Mouse (Mus musculus): ENCODE data around the gene Cblc. TPM values are rescaled to one million over a fixed set of nuclear protein-coding genes. Genes with fewer than 3 reads are reported as not detected.
A peak's percentile ranks its signal among the peaks of the same experiment; 100 is the strongest.

Gene Cblc
- polyA plus RNA-seq, 1 experiment = not detected

GRCm38 (mm10) chr7:19769434-19770374, 26.9 kb downstream of the Cblc start:
- TF ChIP-seq CTCF (IDR thresholded peaks at IDR 0.05; ENCODE audit: low read depth, low read length) (no peak), POLR2A (IDR thresholded peaks at IDR 0.05; ENCODE audit: borderline replicate concordance, low read depth, low read length) (no peak)
- Histone ChIP-seq H3K27ac (ENCODE audit: insufficient read depth, low read depth, low read length) (no peak overlapping the region), H3K4me3 (ENCODE audit: insufficient read depth, low read length) (peak overlapping the region; percentile 35), H3K4me1 (ENCODE audit: control insufficient read depth, insufficient read depth, low read length) (peaks cover 7% of the 10 kb centered on the region; the same call in 1 of the 2 replicates)

DNA sequence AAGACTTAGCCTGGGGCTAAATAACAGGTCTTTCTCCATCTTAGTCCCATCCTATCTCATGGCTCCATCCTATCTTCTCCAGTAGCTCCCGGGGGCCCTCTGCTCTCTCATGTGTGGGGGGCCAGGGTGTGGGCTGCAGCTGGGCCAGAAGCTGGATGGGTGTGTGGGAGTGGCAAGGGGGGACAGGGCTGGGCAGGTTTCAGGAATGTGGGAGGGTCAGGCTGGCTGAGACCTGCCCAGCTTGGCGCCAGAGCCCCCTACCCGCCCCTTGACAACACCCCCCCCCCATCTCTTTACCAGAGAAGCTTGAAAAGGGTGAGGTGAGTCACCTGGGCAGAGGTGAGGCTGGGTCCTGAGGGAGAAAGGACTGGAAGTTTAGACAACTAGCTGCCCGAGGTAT, 27.6 kb downstream of the Cblc start:
- Histone ChIP-seq H3K27ac (ENCODE audit: insufficient read depth, low read depth, low read length) (no peak overlapping the region), H3K4me3 (ENCODE audit: insufficient read depth, low read length) (no peak overlapping the region), H3K4me1 (ENCODE audit: control insufficient read depth, insufficient read depth, low read length) (peaks cover 13% of the 10 kb centered on the region)
- TF ChIP-seq POLR2A (IDR thresholded peaks at IDR 0.05; ENCODE audit: borderline replicate concordance, low read depth, low read length) (no peak), CTCF (IDR thresholded peaks at IDR 0.05; ENCODE audit: low read depth, low read length) (no peak)

GRCm38 (mm10) chr7:19768251-19768650, 28.4 kb downstream of the Cblc start:
- TF ChIP-seq CTCF (IDR thresholded peaks at IDR 0.05; ENCODE audit: low read depth, low read length) (no peak), POLR2A (IDR thresholded peaks at IDR 0.05; ENCODE audit: borderline replicate concordance, low read depth, low read length) (no peak)
- peaks cover 14% of the 10 kb centered on the region for H3K4me1 ChIP-seq (ENCODE audit: control insufficient read depth, insufficient read depth, low read length)
- no peak overlapping the region for H3K27ac ChIP-seq (ENCODE audit: insufficient read depth, low read depth, low read length)
- no peak overlapping the region for H3K4me3 ChIP-seq (ENCODE audit: insufficient read depth, low read length)

- H3K4me3 ChIP-seq (ENCODE audit: insufficient read depth, low read length) = no peak overlapping the region
- TF ChIP-seq CTCF (IDR thresholded peaks at IDR 0.05; ENCODE audit: low read depth, low read length) = no peak
- no peak for TF ChIP-seq POLR2A (IDR thresholded peaks at IDR 0.05; ENCODE audit: borderline replicate concordance, low read depth, low read length)
- no peak overlapping the region for H3K27ac ChIP-seq (ENCODE audit: insufficient read depth, low read depth, low read length)
- H3K4me1 ChIP-seq (ENCODE audit: control insufficient read depth, insufficient read depth, low read length) = peaks cover 9% of the 10 kb centered on the region
Observed at GRCm38 (mm10) chr7:19764581-19764980, 32.0 kb downstream of the Cblc start.

DNA sequence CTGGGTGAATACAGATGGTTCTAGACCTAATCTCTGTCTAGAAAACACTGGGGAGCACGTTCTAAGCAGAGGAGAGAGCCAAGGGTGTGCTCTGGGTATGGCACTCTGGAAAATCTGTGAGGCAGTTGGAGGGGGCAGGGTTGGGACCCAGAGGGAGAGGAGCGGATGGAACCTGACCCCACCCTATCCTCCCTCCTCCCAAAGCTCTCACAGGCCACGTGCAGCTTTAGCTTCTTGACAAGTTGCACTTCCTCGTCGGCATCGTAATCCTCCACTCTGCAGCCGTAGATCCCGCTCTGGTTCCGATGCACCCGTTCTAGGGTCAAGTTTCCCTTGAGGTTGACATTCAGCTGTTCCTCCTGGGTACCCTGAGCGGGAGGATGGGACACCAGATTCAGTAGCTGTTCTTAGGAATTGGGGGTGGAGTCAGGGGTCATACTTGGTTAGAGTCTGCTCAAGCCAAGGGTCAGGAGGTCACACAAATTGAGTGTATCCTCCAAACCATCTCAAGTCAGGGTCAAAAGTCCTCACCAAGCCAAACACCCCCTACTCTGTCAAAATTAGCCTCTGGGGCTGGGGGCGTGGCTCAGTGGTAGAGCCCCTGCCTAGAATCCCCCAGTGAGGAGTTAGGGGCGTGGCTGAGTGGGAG, 32.7 kb downstream of the Cblc start:
- Histone ChIP-seq H3K4me1 (ENCODE audit: control insufficient read depth, insufficient read depth, low read length) (peaks cover 9% of the 10 kb centered on the region), H3K4me3 (ENCODE audit: insufficient read depth, low read length) (no peak overlapping the region), H3K27ac (ENCODE audit: insufficient read depth, low read depth, low read length) (no peak overlapping the region)
- TF ChIP-seq POLR2A (IDR thresholded peaks at IDR 0.05; ENCODE audit: borderline replicate concordance, low read depth, low read length) = no peak
- TF ChIP-seq CTCF (IDR thresholded peaks at IDR 0.05; ENCODE audit: low read depth, low read length) = no peak

GRCm38 (mm10) chr7:19762283-19762682, 34.3 kb downstream of the Cblc start:
- Histone ChIP-seq H3K4me1 (ENCODE audit: control insufficient read depth, insufficient read depth, low read length) (peaks cover 9% of the 10 kb centered on the region), H3K27ac (ENCODE audit: insufficient read depth, low read depth, low read length) (no peak overlapping the region), H3K4me3 (ENCODE audit: insufficient read depth, low read length) (no peak overlapping the region)
- TF ChIP-seq CTCF (IDR thresholded peaks at IDR 0.05; ENCODE audit: low read depth, low read length) (no peak), POLR2A (IDR thresholded peaks at IDR 0.05; ENCODE audit: borderline replicate concordance, low read depth, low read length) (no peak)

DNA sequence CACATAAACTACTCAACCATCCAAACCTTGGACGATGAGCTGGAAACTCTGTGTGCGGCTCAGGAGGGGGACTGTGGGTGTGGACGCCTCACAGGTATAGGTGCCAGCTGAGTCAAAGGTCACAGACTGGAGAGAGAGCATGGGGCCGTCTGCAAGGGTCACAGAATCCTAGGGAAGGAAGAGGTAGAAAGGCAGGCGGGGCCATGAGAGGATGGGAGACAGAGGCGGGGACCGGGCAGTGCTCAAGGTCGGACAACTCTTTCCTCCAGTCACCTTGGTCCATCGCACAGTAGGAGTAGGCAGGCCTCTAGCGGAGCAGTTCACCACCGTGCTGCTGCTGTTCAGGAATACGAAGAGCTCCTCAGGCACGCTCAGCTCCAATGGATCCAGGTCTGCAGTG, 36.6 kb downstream of the Cblc start:
- TF ChIP-seq CTCF (IDR thresholded peaks at IDR 0.05; ENCODE audit: low read depth, low read length) (no peak), POLR2A (IDR thresholded peaks at IDR 0.05; ENCODE audit: borderline replicate concordance, low read depth, low read length) (no peak)
- no peak overlapping the region for H3K27ac ChIP-seq (ENCODE audit: insufficient read depth, low read depth, low read length)
- H3K4me3 ChIP-seq (ENCODE audit: insufficient read depth, low read length) = no peak overlapping the region

DNA sequence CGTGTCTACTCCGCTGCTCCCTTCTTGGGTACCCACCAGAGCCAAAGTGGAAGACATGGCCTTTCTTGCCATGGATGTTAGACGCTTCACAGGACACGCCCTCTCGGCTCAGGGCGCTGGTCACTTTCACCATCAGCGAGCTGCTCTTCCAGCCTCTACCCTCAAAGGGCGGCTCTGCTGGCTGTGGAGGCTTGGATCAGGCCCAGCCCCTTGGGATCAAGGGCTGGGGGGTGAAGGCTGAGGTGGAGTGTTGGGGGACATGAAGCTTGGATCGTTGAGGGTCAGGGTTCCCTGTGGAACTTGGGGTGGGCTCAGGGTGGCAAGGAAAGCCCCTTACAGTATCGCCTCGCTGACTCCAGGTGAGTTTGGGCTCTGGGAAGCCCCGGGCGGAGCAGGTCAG, 38.0 kb downstream of the Cblc start:
- TF ChIP-seq POLR2A (IDR thresholded peaks at IDR 0.05; ENCODE audit: borderline replicate concordance, low read depth, low read length) (no peak), CTCF (IDR thresholded peaks at IDR 0.05; ENCODE audit: low read depth, low read length) (no peak)
- no peaks in the 10 kb centered on the region for H3K4me1 ChIP-seq (ENCODE audit: control insufficient read depth, insufficient read depth, low read length)
- no peak overlapping the region for H3K27ac ChIP-seq (ENCODE audit: insufficient read depth, low read depth, low read length)
- H3K4me3 ChIP-seq (ENCODE audit: insufficient read depth, low read length) = no peak overlapping the region

More for the DNA sequence above, 36.6 kb downstream of the Cblc start:
- H3K4me1 ChIP-seq (ENCODE audit: control insufficient read depth, insufficient read depth, low read length) = peaks cover 9% of the 10 kb centered on the region

DNA sequence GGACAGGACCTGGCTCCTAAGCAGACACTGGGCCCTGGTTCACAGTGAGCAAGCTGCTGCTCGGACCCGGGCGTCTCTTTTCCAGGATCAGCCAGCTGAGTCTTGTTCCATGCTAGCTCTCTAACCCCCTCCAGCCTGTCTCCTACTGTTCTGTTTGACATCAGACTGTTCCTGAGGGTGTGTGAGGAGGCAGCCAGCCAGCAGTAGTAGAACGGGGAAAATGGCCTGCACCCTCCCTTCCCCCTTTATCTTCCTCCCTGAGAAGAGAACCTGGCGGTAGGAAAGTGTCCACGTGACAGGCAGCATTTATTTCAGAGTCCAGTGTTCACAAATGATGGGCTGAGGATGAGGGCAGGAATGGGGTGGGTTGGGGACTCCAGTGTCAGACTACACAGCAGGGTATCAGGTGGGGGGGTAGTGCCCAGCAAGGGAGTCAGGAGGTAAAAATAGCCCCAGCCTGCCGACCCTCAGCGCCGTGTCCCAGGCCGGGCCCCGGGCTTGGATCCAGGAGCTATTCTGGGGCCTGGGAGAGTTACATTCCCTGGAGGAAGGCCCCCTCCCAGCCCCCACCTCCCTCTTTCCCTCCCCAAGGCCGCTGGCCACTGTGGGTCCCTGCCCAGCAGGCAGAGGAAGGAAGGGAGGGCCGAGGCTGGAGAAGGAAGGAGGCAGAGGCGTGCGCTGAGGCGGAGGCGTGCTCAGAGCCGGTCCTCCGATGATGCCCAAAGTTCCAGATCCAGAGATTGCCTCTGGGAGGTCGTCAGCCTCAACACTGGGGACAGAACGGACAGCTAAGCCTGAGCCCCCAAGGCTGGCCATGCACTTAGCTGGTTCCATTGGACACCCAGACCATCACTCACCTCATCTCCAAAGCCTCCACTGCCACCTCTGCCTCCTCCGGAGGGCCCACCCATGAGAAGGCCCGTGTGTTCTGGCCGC, 40.5 kb downstream of the Cblc start:
- TF ChIP-seq CTCF (IDR thresholded peaks at IDR 0.05; ENCODE audit: low read depth, low read length) = no peak
- no peak for TF ChIP-seq POLR2A (IDR thresholded peaks at IDR 0.05; ENCODE audit: borderline replicate concordance, low read depth, low read length)
- Histone ChIP-seq H3K4me1 (ENCODE audit: control insufficient read depth, insufficient read depth, low read length) (peaks cover 2% of the 10 kb centered on the region), H3K27ac (ENCODE audit: insufficient read depth, low read depth, low read length) (no peak overlapping the region), H3K4me3 (ENCODE audit: insufficient read depth, low read length) (no peak overlapping the region)

Measured in bone marrow macrophage, adult 2 months (primary cell).